Mouse (Mus musculus): ENCODE measurements at regions not wholly inside any gene's neighbourhood (a gene's known extent, or its start where the extent isn't known, plus 50 kb on each side); places are given as distances from the start of the nearest gene placed in this dataset.
"Not testable (repeated sequence)": the region's sequence is repeated elsewhere in the genome, so short reads cannot be mapped to it uniquely, and the experiment has no call there.

DNA sequence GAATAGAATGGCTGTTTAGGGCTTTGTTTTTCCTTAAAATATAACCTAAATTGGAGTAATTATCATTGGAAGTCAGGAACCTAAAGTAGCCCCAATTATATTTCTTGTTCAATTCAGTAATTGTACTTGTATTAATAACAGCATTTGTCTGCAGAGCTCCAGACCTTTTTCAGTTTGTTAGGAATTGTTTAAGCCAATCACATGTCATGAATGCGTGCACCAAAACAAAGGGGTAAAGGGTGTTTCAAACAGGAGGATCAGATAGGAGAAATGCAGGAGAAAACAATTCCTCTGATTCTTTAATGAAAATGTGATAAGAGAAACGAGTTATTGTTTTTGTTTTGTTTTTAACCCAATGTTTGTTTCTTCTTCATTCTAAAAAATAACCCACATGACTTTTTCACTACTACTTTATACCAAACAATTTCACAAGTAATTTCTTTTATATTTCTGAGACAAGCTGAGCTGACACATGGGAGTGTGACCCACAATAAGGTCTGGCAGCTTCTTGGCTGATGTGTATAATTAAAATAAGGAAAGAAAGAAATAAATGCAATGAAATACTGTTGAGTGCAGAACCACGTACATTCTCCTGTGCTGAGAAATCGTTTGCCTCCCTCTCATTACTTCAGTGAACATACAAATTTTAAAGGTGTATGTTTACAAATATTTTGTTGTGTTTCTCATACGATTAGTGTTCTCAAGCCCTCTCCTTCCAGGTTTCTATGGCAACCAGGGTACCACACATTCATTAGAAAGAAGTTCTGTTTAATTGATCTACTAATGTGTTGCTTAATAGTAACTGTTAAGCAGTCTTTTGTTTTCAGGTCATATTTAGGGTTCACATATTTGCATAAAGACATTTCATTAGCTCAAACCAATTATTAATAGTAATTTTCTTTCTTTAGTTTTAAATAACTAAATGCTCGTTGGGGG, 397.7 kb downstream of the Isl1 start:
- no peak for DNase-seq (ENCODE audit: low read depth, low spot score)

GRCm38 (mm10) chr13:115910866-115911449, 398.5 kb downstream of the Isl1 start:
- no peak for DNase-seq (ENCODE audit: low read depth, low spot score)

DNA sequence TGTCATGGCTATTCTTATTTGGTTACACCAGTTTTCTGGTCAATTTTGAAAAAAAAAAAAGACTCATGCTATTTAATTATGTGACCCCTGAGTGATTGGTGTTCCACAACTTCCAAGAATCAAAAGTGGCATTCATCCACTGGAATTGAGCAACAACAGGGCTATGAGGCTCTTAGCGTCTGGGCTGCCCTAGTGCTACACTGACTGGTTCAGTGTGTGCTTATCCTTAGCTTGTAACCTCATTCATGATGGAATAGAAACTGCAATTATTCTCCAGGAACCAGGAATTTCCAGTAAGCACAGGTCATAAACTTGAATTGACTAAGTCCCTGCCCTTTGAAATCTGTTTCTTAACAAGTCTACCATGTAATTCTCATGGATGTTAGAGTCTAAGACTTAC, 428.9 kb downstream of the Isl1 start:
- DNase-seq (ENCODE audit: low read depth, low spot score), result no peak

DNA sequence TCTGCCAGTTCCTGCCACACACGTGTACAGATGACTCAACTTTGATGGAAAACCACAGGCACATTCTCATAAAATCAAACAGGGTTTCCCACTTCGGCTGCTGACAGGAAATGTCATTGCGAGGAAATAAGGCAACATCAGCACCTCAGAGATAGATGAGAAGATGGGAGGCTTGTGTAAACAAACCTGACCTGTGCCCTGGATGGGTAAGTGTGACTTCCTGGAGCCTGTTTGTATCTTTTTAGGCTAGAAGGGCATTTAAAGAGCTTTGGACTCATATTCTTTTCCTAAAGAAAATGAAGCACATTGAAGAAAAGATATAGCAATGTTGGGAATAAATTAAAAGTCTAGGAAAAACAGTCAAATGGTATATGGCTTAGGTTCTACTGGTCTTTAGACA, 449.0 kb downstream of the Isl1 start:
- no peak for DNase-seq (ENCODE audit: low read depth, low spot score)

GRCm38 (mm10) chr13:115856632-115857031, 452.9 kb downstream of the Isl1 start:
- no peak for DNase-seq (ENCODE audit: low read depth, low spot score)

DNA sequence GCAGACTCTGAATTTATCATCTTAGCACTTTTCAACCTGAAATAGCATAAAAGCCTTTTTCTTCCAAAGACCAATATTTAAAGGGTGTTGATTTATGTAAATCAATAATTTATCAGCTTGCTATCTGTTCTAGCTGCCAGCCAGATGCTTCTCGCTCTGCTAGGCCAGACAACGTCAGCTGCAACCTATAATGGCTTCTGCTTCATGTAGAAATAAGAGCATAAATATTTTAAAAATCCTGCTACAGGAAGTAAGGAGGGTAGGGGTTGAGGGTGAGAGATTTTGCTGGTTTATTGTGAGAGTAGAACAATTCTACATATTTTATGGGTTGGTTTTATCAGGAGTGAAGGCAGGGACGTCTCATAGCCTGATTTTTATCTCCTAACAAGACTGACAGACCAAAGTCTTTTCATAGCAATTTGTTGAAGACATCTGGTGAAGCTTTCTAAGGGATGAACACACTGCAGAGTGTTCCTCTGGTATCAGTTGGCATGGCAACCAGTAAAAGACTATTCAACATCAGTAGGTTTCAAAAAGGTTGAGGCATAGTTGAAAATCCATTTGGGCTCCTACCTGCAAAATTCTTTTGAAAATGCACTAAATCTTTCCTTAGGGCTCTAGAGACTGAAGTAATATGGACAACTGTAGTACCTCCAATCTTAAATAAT, 456.7 kb downstream of the Isl1 start:
- DNase-seq (ENCODE audit: low read depth, low spot score), result no peak

GRCm38 (mm10) chr13:115843121-115843520, 466.4 kb downstream of the Isl1 start:
- no peak for DNase-seq (ENCODE audit: low read depth, low spot score)

DNA sequence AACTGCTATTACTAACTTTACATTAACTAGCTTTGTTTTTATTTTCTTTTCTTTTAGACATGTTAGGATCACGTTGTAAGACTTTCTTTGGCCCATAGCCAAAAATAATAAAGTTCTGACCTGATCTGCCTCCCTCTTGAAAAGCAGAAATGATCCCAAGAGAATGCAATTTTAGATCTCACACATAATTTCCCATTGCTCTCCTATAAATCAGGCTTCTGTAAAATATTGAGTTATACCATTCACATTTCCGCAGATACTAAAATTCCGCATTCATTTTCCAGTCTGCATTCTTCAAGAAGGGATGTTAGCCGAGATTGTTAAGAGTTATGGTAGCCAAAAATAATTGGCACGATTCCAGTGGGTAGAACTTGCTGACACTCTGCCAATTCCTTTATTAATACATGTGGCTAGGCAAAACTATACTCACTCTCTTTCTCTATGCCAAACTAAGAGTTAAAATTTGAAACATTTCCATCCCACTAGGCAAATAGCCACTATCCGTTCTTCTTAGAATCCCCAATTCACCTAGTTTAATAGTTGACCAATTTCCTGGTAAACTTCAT, 473.2 kb downstream of the Isl1 start:
- DNase-seq (ENCODE audit: low read depth, low spot score), result no peak

DNA sequence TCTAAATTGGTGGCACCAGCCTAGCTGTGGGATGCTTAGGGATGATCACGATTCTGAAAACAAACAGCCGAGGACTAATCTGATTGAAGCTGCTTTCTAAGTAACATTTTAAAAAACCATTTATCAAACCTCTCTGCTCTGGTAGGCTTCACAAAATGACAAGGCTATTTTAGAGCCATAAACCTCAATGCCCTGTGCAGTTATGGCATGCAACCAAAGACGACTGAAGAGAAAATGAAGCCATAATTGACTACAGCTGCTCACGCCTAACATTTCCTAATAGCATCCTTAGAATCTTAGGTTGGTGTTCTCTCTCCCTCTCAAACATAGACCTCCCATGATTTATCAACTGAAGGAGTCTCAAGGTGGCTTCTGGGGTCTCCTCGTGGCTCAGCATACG, 484.3 kb downstream of the Isl1 start:
- no peak for DNase-seq (ENCODE audit: low read depth, low spot score)

DNA sequence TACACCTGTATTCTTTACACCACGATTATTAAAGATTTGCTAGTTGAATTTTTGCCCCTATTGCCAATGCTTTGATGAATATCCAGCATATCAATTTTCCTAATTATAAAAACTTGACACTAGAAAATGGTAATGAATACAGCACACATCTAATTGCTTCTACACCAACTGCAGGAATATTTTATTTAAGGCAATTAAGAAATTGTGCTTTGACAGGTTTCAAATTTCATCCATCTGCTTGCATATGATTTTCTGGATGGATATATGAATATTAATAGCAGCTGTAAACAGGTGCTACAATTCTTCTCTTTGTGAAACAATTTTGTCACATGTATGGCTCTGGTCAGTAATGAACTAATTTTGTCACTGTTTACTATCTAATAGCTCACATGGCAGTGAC, 487.0 kb downstream of the Isl1 start:
- DNase-seq (ENCODE audit: low read depth, low spot score), result peak; percentile 8

DNA sequence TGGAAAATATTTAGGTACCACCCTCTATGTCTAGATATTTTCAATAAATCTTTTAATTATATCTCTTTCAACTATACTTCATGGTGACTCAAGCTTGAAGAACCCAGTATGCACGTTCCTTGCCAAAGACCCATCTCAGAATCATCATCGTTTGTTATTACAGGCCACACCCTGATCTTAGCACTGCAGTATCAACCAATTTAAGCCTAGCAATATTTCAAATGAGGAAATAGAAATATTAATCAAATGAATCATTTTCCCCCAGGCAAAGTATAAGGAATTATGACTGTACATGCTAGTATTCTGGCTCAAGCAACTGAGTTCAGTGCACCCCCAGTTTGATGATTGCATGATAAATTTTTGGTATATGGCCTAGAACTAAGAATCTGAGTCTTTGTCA, 495.3 kb downstream of the Isl1 start:
- DNase-seq (ENCODE audit: low read depth, low spot score), result no peak

DNA sequence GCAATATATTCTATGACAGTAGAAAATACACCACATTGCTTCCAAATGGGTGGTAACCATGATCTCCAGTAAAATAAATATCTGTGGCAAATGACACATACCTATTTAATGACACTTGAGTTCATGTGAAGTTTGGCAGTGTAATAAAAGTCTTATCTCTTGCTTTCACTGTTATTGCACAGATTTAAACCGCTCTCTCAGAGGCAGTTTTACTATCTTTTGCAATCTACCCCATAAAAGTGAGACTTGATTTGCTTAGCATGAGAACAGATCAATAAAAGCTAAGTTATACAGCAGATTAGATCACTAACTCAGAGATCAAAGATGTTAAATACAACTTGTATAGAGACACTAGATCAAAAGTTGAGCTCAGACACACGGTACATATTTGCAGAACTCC, 510.2 kb downstream of the Isl1 start:
- no peak for DNase-seq (ENCODE audit: low read depth, low spot score)

GRCm38 (mm10) chr13:115751271-115751670, 558.2 kb downstream of the Isl1 start:
- no peak for DNase-seq (ENCODE audit: low read depth, low spot score)

GRCm38 (mm10) chr13:115742080-115742479, 567.4 kb downstream of the Isl1 start:
- not testable (repeated sequence) for DNase-seq (ENCODE audit: low read depth, low spot score)

DNA sequence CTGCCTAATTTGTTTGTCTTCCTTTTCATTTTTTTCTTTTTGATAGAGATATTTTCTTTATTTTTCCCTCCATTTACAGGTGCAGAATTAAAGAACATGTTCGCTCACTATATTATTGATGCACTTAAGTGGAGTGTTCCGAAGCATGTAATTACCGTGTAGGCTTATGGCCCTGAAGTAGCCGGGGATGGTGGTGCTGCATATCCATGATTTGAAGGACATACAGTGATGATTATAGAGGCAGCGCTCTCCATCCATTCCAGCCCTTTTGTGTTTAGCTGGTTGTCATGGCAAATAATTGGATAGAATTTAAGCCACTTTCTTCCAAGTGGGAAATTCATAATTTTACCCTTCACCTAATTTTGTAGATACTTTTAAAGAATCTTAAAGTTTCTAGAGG, 581.5 kb downstream of the Isl1 start:
- DNase-seq (ENCODE audit: low read depth, low spot score), result no peak

DNA sequence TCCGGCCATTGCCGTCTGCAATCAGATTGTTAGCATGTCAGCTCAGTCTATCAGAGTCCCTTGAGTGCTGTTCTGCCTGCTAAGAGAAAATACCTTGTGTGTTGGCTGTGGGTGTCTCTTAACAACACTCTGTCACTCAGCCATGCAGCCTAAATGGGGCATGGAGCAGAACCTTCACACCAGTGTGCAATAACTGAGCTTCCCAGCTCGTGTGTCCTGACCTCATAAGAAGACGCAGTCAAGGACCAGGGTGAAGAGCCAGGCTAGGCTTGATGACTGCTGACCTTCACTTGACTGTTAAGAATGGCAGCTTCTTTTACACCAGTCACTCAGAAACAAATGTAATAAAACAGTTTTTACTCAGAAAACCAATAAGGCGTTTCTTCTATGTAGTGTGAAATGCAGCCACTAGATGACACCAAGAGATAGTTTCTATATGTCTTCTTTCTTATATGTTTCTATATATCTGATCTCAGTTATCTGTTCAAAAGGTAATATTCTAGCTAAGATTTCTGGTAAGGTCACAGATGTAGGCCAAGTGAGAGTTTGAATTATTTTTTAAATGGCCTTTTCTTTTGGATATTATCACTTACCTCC, 584.0 kb downstream of the Isl1 start:
- DNase-seq (ENCODE audit: low read depth, low spot score), result no peak

DNA sequence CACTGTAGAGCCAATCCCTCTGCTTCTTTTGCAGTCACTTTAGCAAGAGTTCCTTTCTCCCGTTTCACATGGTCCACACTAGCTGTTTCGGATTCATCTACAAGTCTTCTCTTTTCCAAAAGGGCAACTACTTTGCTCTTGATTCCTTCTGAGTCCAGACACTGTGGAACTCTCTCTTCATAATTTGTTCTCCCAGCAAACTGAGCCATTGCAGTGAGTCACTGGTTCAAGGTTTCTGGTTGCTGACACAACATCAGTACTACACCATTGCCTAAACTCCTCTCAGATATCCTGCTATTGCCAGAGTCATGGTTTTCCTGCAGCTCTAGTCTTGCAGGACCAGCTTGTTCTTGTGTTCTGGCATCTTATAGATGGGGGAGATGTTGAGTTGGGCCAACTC, 590.2 kb downstream of the Isl1 start:
- DNase-seq (ENCODE audit: low read depth, low spot score), result no peak

GRCm38 (mm10) chr13:115718859-115719258, 590.6 kb downstream of the Isl1 start:
- no peak for DNase-seq (ENCODE audit: low read depth, low spot score)

- no peak for DNase-seq (ENCODE audit: low read depth, low spot score)
Observed at GRCm38 (mm10) chr13:115696197-115696596, 594.4 kb upstream of the Itga1 start.

DNA sequence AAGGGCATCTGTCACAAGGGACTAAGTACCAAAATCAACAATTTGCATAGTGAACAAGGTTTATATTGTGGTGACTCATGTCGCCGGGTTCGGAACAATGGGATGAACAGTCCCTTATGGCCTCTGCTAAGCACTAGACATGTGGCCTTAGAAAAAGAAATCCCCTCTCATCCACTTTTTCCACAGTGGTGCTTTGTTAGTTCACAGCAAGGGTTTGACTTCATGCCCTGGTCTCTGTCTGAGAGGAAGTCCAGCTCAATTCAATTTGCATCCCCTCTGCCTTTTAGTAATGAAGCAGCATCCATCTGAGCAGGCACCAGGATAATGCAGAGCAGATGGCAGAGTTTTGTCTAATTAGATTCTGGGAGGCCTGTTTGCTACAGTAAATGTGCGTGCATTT, 585.7 kb upstream of the Itga1 start:
- DNase-seq (ENCODE audit: low read depth, low spot score), result peak; percentile 40

- no peak for DNase-seq (ENCODE audit: low read depth, low spot score)
Observed at GRCm38 (mm10) chr13:115679591-115679990, 577.8 kb upstream of the Itga1 start.

- no peak for DNase-seq (ENCODE audit: low read depth, low spot score)
Observed at GRCm38 (mm10) chr13:115676836-115677235, 575.1 kb upstream of the Itga1 start.

All from brain, embryonic 18.5 days (tissue).